Mouse (Mus musculus): ENCODE results near the gene Olfr279. TPM values are rescaled to one million over a fixed set of nuclear protein-coding genes. Genes with fewer than 3 reads are reported as not detected.
A peak's percentile ranks its signal among the peaks of the same experiment; 100 is the strongest.

The Olfr279 gene
- polyA plus RNA-seq, 1 experiment = 0.03 TPM

- no peak for TF ChIP-seq CTCF (IDR thresholded peaks at IDR 0.05; ENCODE audit: borderline replicate concordance, insufficient read depth, low read depth, low read length)
- no peak for TF ChIP-seq POLR2A (IDR thresholded peaks at IDR 0.05; ENCODE audit: borderline replicate concordance, insufficient read depth, low read length)
- Histone ChIP-seq H3K4me1 (ENCODE audit: control insufficient read depth, insufficient read depth, low read length) (no peaks in the 10 kb centered on the region), H3K27me3 (ENCODE audit: control insufficient read depth, insufficient read depth, low read length) (no peaks in the 10 kb centered on the region), H3K4me3 (replicated peaks; ENCODE audit: insufficient read depth, low read depth, low read length) (no peak overlapping the region), H3K27ac (ENCODE audit: insufficient read depth, low read length) (no peak overlapping the region)
- 56% methylated on average over 5 of the region's 5 CpGs for WGBS
- DNase-seq = peak in 1 of 2 experiments; percentile 3
Observed at GRCm38 (mm10) chr15:98476281-98476680, 15.9 kb upstream of the Olfr279 start.

GRCm38 (mm10) chr15:98479568-98480102 lies 12.6 kb upstream of the Olfr279 start:
- no peak overlapping the region for H3K4me3 ChIP-seq (replicated peaks; ENCODE audit: insufficient read depth, low read depth, low read length)
- no peaks in the 10 kb centered on the region for H3K4me1 ChIP-seq (ENCODE audit: control insufficient read depth, insufficient read depth, low read length)
- no peak for DNase-seq
- TF ChIP-seq CTCF (IDR thresholded peaks at IDR 0.05; ENCODE audit: borderline replicate concordance, insufficient read depth, low read depth, low read length) (no peak), POLR2A (IDR thresholded peaks at IDR 0.05; ENCODE audit: borderline replicate concordance, insufficient read depth, low read length) (no peak)
- WGBS = 76% methylated on average over 7 of the region's 7 CpGs
- H3K27me3 ChIP-seq (ENCODE audit: control insufficient read depth, insufficient read depth, low read length) = no peaks in the 10 kb centered on the region
- H3K27ac ChIP-seq (ENCODE audit: insufficient read depth, low read length) = no peak overlapping the region

GRCm38 (mm10) chr15:98482701-98483100 lies 9.5 kb upstream of the Olfr279 start, which contains the start of gene Lalba:
Gene Lalba, minus strand, starts transcription at chr15:98482721.
- Histone ChIP-seq H3K4me3 (replicated peaks; ENCODE audit: insufficient read depth, low read depth, low read length) (no peak within 1 kb of the TSS), H3K4me1 (ENCODE audit: control insufficient read depth, insufficient read depth, low read length) (no peaks in the 10 kb centered on the region), H3K27me3 (ENCODE audit: control insufficient read depth, insufficient read depth, low read length) (no peaks in the 10 kb centered on the region), H3K27ac (ENCODE audit: insufficient read depth, low read length) (no peak within 1 kb of the TSS)
- WGBS = 17% methylated on average over 3 of the region's 3 CpGs
- TF ChIP-seq POLR2A (IDR thresholded peaks at IDR 0.05; ENCODE audit: borderline replicate concordance, insufficient read depth, low read length) (no peak), CTCF (IDR thresholded peaks at IDR 0.05; ENCODE audit: borderline replicate concordance, insufficient read depth, low read depth, low read length) (no peak)
- DNase-seq = no peak

GRCm38 (mm10) chr15:98483907-98484886 lies 8.0 kb upstream of the Olfr279 start:
- TF ChIP-seq POLR2A (IDR thresholded peaks at IDR 0.05; ENCODE audit: borderline replicate concordance, insufficient read depth, low read length) (no peak), CTCF (IDR thresholded peaks at IDR 0.05; ENCODE audit: borderline replicate concordance, insufficient read depth, low read depth, low read length) (no peak)
- Histone ChIP-seq H3K27me3 (ENCODE audit: control insufficient read depth, insufficient read depth, low read length) (no peaks in the 10 kb centered on the region), H3K4me3 (replicated peaks; ENCODE audit: insufficient read depth, low read depth, low read length) (no peak overlapping the region), H3K4me1 (ENCODE audit: control insufficient read depth, insufficient read depth, low read length) (no peaks in the 10 kb centered on the region), H3K27ac (ENCODE audit: insufficient read depth, low read length) (no peak overlapping the region)
- DNase-seq = no peak
- 73% methylated on average over 18 of the region's 18 CpGs for WGBS

GRCm38 (mm10) chr15:98486433-98487021 lies 5.7 kb upstream of the Olfr279 start:
- TF ChIP-seq CTCF (IDR thresholded peaks at IDR 0.05; ENCODE audit: borderline replicate concordance, insufficient read depth, low read depth, low read length) (no peak), POLR2A (IDR thresholded peaks at IDR 0.05; ENCODE audit: borderline replicate concordance, insufficient read depth, low read length) (no peak)
- DNase-seq = no peak
- Histone ChIP-seq H3K27ac (ENCODE audit: insufficient read depth, low read length) (no peak overlapping the region), H3K27me3 (ENCODE audit: control insufficient read depth, insufficient read depth, low read length) (no peaks in the 10 kb centered on the region), H3K4me1 (ENCODE audit: control insufficient read depth, insufficient read depth, low read length) (no peaks in the 10 kb centered on the region), H3K4me3 (replicated peaks; ENCODE audit: insufficient read depth, low read depth, low read length) (no peak overlapping the region)
- 95% methylated on average over 8 of the region's 8 CpGs for WGBS

GRCm38 (mm10) chr15:98491332-98491731 lies 870 bp upstream of the Olfr279 start:
- DNase-seq = no peak
- no peaks in the 10 kb centered on the region; the same call in 1 of the 2 replicates for H3K27me3 ChIP-seq (ENCODE audit: control insufficient read depth, insufficient read depth, low read length)
- TF ChIP-seq CTCF (IDR thresholded peaks at IDR 0.05; ENCODE audit: borderline replicate concordance, insufficient read depth, low read depth, low read length) = no peak
- 62% methylated on average over 2 of the region's 2 CpGs for WGBS
- no peak overlapping the region for H3K27ac ChIP-seq (ENCODE audit: insufficient read depth, low read length)
- H3K4me3 ChIP-seq (replicated peaks; ENCODE audit: insufficient read depth, low read depth, low read length) = no peak overlapping the region
- H3K4me1 ChIP-seq (ENCODE audit: control insufficient read depth, insufficient read depth, low read length) = no peaks in the 10 kb centered on the region; the same call in 1 of the 2 replicates

GRCm38 (mm10) chr15:98497631-98498030 lies 5.4 kb downstream of the Olfr279 start:
- 51% methylated on average over 17 of the region's 17 CpGs for WGBS
- DNase-seq = no peak
- Histone ChIP-seq H3K27ac (ENCODE audit: insufficient read depth, low read length) (no peak overlapping the region), H3K27me3 (ENCODE audit: control insufficient read depth, insufficient read depth, low read length) (no peaks in the 10 kb centered on the region), H3K4me1 (ENCODE audit: control insufficient read depth, insufficient read depth, low read length) (no peaks in the 10 kb centered on the region), H3K4me3 (replicated peaks; ENCODE audit: insufficient read depth, low read depth, low read length) (no peak overlapping the region)
- TF ChIP-seq CTCF (IDR thresholded peaks at IDR 0.05; ENCODE audit: borderline replicate concordance, insufficient read depth, low read depth, low read length) (no peak), POLR2A (IDR thresholded peaks at IDR 0.05; ENCODE audit: borderline replicate concordance, insufficient read depth, low read length) (no peak)
